Mouse (Mus musculus) bone marrow macrophage, adult 2 months (primary cell): ENCODE data around the gene Cxcl13. TPM values are rescaled to one million over a fixed set of nuclear protein-coding genes. Genes with fewer than 3 reads are reported as not detected.

Experiments
- H3K27ac ChIP-seq: 2 replicates; pipeline ENCODE4 v1.5.1; 2012; ENCODE audit warnings: low read depth, low read length; ENCODE audit not compliant: insufficient read depth
- H3K4me1 ChIP-seq: 2 replicates; pipeline ENCODE4 v1.6.1; 2012; ENCODE audit warnings: low read length; ENCODE audit not compliant: control insufficient read depth, insufficient read depth
- H3K4me3 ChIP-seq: 2 replicates; pipeline ENCODE4 v1.5.1; 2012; ENCODE audit warnings: mild to moderate bottlenecking, low read length, moderate library complexity; ENCODE audit not compliant: insufficient read depth
- CTCF ChIP-seq: IDR thresholded peaks from 2 replicates; pipeline ENCODE4 v1.5.1; 2012; ENCODE audit warnings: low read depth, mild to moderate bottlenecking, low read length, moderate library complexity
- POLR2A ChIP-seq: IDR thresholded peaks from 2 replicates; pipeline ENCODE4 v1.6.1; 2012; ENCODE audit warnings: mild to moderate bottlenecking, low read depth, low read length, borderline replicate concordance
- polyA plus RNA-seq: library from polyadenylated mRNA; stranded (reverse); fragments of >200 nt; gene quantifications from 2 replicates; pipeline ENCODE4 v1.2.4, GENCODE M21; 2012; ENCODE audit not compliant: missing spikeins, insufficient read depth, insufficient read length

The Cxcl13 gene
- polyA plus RNA-seq, 1 experiment, result not detected

GRCm38 (mm10) chr5:95976299-95976698 lies 19.5 kb downstream of the Cxcl13 start:
- H3K4me1 ChIP-seq, result no peaks in the 10 kb centered on the region
- H3K4me3 ChIP-seq, result no peak overlapping the region
- TF ChIP-seq POLR2A (no peak), CTCF (no peak)
- no peak overlapping the region for H3K27ac ChIP-seq

GRCm38 (mm10) chr5:95983797-95984486 lies 27.2 kb downstream of the Cxcl13 start:
- Histone ChIP-seq H3K27ac (no peak overlapping the region), H3K4me1 (no peaks in the 10 kb centered on the region), H3K4me3 (no peak overlapping the region)
- TF ChIP-seq POLR2A (no peak), CTCF (no peak)

- no peak overlapping the region for H3K27ac ChIP-seq
- H3K4me3 ChIP-seq, result no peak overlapping the region
- H3K4me1 ChIP-seq, result no peaks in the 10 kb centered on the region
- TF ChIP-seq CTCF (no peak), POLR2A (no peak)
Observed at GRCm38 (mm10) chr5:95991339-95992292, 34.9 kb downstream of the Cxcl13 start.

GRCm38 (mm10) chr5:95997276-95997675 lies 40.5 kb downstream of the Cxcl13 start:
- TF ChIP-seq CTCF (no peak), POLR2A (no peak)
- Histone ChIP-seq H3K4me1 (no peaks in the 10 kb centered on the region), H3K27ac (no peak overlapping the region), H3K4me3 (no peak overlapping the region)

- no peak overlapping the region for H3K27ac ChIP-seq
- H3K4me1 ChIP-seq, result no peaks in the 10 kb centered on the region
- TF ChIP-seq POLR2A (no peak), CTCF (no peak)
- H3K4me3 ChIP-seq, result no peak overlapping the region
Observed at GRCm38 (mm10) chr5:96003348-96003747, 46.6 kb downstream of the Cxcl13 start.

GRCm38 (mm10) chr5:96008274-96008842 lies 51.6 kb downstream of the Cxcl13 start:
- Histone ChIP-seq H3K4me3 (no peak overlapping the region), H3K27ac (no peak overlapping the region), H3K4me1 (no peaks in the 10 kb centered on the region)
- TF ChIP-seq POLR2A (no peak), CTCF (no peak)

GRCm38 (mm10) chr5:96009076-96009475 lies 52.3 kb downstream of the Cxcl13 start:
- no peak overlapping the region for H3K4me3 ChIP-seq
- H3K27ac ChIP-seq, result no peak overlapping the region
- TF ChIP-seq CTCF, result no peak
- no peak for TF ChIP-seq POLR2A
- H3K4me1 ChIP-seq, result no peaks in the 10 kb centered on the region

Other genes starting within 250 kb of the Cxcl13 start
- gene Gm7978, start 220.8 kb upstream of the Cxcl13 start, polyA plus RNA-seq, result not detected in 2 replicates
- gene Gm7982, start 214.9 kb upstream of the Cxcl13 start, polyA plus RNA-seq, result not detected in 2 replicates
- gene E330014E10Rik, start 181.0 kb upstream of the Cxcl13 start, polyA plus RNA-seq, result not detected in 2 replicates
- gene Cnot6l, start 207.2 kb downstream of the Cxcl13 start, polyA plus RNA-seq, result 52.3 and 54.2 TPM in 2 replicates